Comparison of ENCODE assay signal across 8 mouse cellular contexts in the genomic region with DNA sequence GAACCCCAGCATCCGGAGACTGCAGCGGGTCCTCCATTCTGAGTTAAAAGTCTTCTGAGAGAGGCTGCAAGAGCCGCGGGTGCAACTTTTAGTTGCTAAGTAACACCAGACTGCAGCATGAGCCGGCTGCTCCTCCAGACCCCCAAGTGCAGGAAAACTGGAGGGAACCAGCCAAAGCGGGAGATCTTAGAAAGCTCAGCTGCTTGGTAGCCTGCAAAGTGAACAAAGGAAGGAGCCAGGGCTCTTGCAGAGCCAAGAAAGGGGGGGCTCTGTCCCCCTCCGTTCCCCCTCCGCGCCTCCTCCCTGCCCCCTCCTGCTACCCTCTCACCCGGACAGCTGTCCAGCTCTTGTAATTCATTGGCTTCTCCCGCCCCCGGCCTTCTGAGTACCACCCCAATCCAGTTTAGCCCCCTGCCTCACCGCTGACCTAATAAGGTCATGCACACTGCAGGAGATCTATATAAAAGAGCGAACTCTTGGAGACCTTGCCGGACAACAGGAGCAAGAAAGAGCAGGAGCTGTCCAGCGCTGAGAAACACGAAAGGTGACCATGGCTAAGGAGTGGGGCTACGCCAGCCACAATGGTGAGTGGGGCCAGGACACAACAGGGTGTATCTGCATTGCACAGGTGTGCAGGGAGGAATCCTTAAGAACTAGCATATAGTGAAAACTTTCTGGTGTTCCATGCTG. TPM values are rescaled to one million over a fixed set of nuclear protein-coding genes. Genes with fewer than 3 reads are reported as not detected.
A peak's percentile ranks its signal among the peaks of the same experiment; 100 is the strongest.
DNase-seq lines count a peak whose midpoint lies in the region; ATAC-seq lines count a peak whose summit lies in the region.

Gene Car3, plus strand, starts transcription at position 491 of the 690 bp plus-strand sequence.

- peak within 1 kb of the TSS; percentile 1; the same call in 1 of the 2 replicates for H3K9ac ChIP-seq in liver, embryonic 16.5 days (ENCODE audit: low read depth, low read length)
- no peak within 1 kb of the TSS for H3K9ac ChIP-seq in stomach, embryonic 14.5 days (replicated peaks; ENCODE audit: low read depth, low read length)

- DNase-seq in heart, adult 8-10 months (ENCODE audit: low spot score), result no peak
- no peak for DNase-seq in heart, adult 9 months (ENCODE audit: low spot score in 2 of 2)
- peak; percentile 85 for DNase-seq in ZHBTc4 (ENCODE audit: low read depth, low spot score)
- DNase-seq in forebrain, embryonic 10.5 days (ENCODE audit: extremely low spot score, low spot score), result peak; percentile 63
- DNase-seq in heart, postnatal 25 days (ENCODE audit: low spot score), result no peak
- no peak for DNase-seq in ovary, postnatal 10 days (ENCODE audit: low spot score)

- H3K4me1 ChIP-seq in forebrain, embryonic 10.5 days, result peaks cover 19% of the 10 kb centered on the region
- H3K4me1 ChIP-seq in liver, embryonic 16.5 days (ENCODE audit: control insufficient read depth, low read depth, low read length), result no peaks in the 10 kb centered on the region
- H3K4me1 ChIP-seq in stomach, embryonic 14.5 days (ENCODE audit: control insufficient read depth, insufficient read depth, low read length), result no peaks in the 10 kb centered on the region

- no peaks in the 10 kb centered on the region for H3K9me3 ChIP-seq in forebrain, embryonic 10.5 days
- H3K9me3 ChIP-seq in liver, embryonic 16.5 days (replicated peaks; ENCODE audit: control insufficient read depth, low read length), result no peaks in the 10 kb centered on the region
- H3K9me3 ChIP-seq in stomach, embryonic 14.5 days (ENCODE audit: control insufficient read depth, low read depth, low read length), result no peaks in the 10 kb centered on the region

- peak; percentile 50 for ATAC-seq in liver, embryonic 16.5 days (ENCODE audit: low read depth)
- peak; percentile 75 for ATAC-seq in stomach, embryonic 14.5 days (ENCODE audit: insufficient number of reproducible peaks, insufficient read depth, low FRiP score, low read depth)

- peak within 1 kb of the TSS; percentile 53 for H3K4me2 ChIP-seq in liver, embryonic 16.5 days (ENCODE audit: low read depth, low read length)
- H3K4me2 ChIP-seq in stomach, embryonic 14.5 days (replicated peaks; ENCODE audit: low read depth, low read length), result peak within 1 kb of the TSS; percentile 75

- H3K27ac ChIP-seq in forebrain, embryonic 10.5 days, result peak within 1 kb of the TSS; percentile 87
- H3K27ac ChIP-seq in liver, embryonic 16.5 days (ENCODE audit: low read length), result peak within 1 kb of the TSS; percentile 49; the same call in 1 of the 2 replicates
- H3K27ac ChIP-seq in stomach, embryonic 14.5 days (ENCODE audit: low read length), result no peak within 1 kb of the TSS

- 2% methylated on average over 17 of the region's 18 CpGs for WGBS in forebrain, embryonic 10.5 days
- 5% methylated on average over 18 of the region's 18 CpGs for WGBS in liver, embryonic 16.5 days (ENCODE audit: insufficient replicate concordance)
- WGBS in stomach, embryonic 14.5 days, result 4% methylated on average over 18 of the region's 18 CpGs

- no peaks in the 10 kb centered on the region for H3K27me3 ChIP-seq in forebrain, embryonic 10.5 days (ENCODE audit: poor library complexity, severe bottlenecking)
- H3K27me3 ChIP-seq in liver, embryonic 16.5 days (ENCODE audit: control insufficient read depth, insufficient read depth, low read depth, low read length), result peaks cover 13% of the 10 kb centered on the region
- H3K27me3 ChIP-seq in stomach, embryonic 14.5 days (ENCODE audit: control insufficient read depth, insufficient read depth, low read length), result no peaks in the 10 kb centered on the region

- H3K36me3 ChIP-seq in forebrain, embryonic 10.5 days (replicated peaks), result no peaks in the 10 kb centered on the region
- no peaks in the 10 kb centered on the region for H3K36me3 ChIP-seq in liver, embryonic 16.5 days (ENCODE audit: control insufficient read depth, insufficient read depth)
- H3K36me3 ChIP-seq in stomach, embryonic 14.5 days (ENCODE audit: control insufficient read depth, insufficient read depth, low read length), result no peaks in the 10 kb centered on the region

- peak within 1 kb of the TSS; percentile 54 for H3K4me3 ChIP-seq in forebrain, embryonic 10.5 days
- H3K4me3 ChIP-seq in liver, embryonic 16.5 days (ENCODE audit: low read depth, low read length), result peak within 1 kb of the TSS; percentile 47
- peak within 1 kb of the TSS; percentile 32 for H3K4me3 ChIP-seq in stomach, embryonic 14.5 days (ENCODE audit: low read depth, low read length)

- intact Hi-C loops in heart, postnatal 25 days (cut with DNase I), result no loop called here

RNA-seq across cellular contexts. Expression of gene Car3, which starts in this region (rescaled TPM):
- 10 to 100 TPM; 19.3 to 24.9 (median 23.7) TPM for total RNA-seq in heart, adult 8-10 months (2022)
- 2.2 and 3.4 TPM in 2 replicates for polyA plus RNA-seq in forebrain, embryonic 10.5 days (2016; fragmentation: Nextera tagmentation; extraction: Ambion mirVana)
- 10 to 100 TPM; 20.3 to 63.9 TPM for total RNA-seq in heart, postnatal 25 days (2021)
- polyA plus RNA-seq in liver, embryonic 16.5 days (2015; fragmentation: Nextera tagmentation; extraction: Ambion mirVana), result 138 and 165 TPM in 2 replicates
- 7.9 and 8.8 TPM in 2 replicates for polyA plus RNA-seq in stomach, embryonic 14.5 days (2014; fragmentation: Nextera tagmentation; extraction: Ambion mirVana)

Comparison
In these comparisons a context has a peak if more than half of its experiments do, and no peak if none do; other contexts are left out.
1. RNA of gene Car3 (polyA plus RNA-seq): 138 to 165 TPM in liver, embryonic 16.5 days; 7.9 to 8.8 TPM in stomach, embryonic 14.5 days and 2.2 to 3.4 TPM in forebrain, embryonic 10.5 days; every median in the first group is over 10 times any median in the second.
2. DNase-seq: peak in ZHBTc4 (single experiment) and forebrain, embryonic 10.5 days (single experiment); none in heart, adult 8-10 months (single experiment), heart, adult 9 months (0 of 2), heart, postnatal 25 days (single experiment) and ovary, postnatal 10 days (single experiment).
3. Peak in every context shown above with its lines, with median percentiles within 50 percentile points of each other: H3K4me3 ChIP-seq.